Mouse (Mus musculus) liver, embryonic 14 days (tissue): ENCODE results near the gene Slc6a17. TPM values are rescaled to one million over a fixed set of nuclear protein-coding genes. Genes with fewer than 3 reads are reported as not detected.

Experiments
- polyA plus RNA-seq: library from polyadenylated mRNA; depleted of rRNA; stranded (reverse); fragments of >200 nt; gene quantifications from 2 replicates; pipeline ENCODE4 v1.2.3, GENCODE M21; 2012; rRNA removed

Gene Slc6a17
- polyA plus RNA-seq, result 0.08 and 0.17 TPM in 2 replicates

GRCm38 (mm10) chr3:107517631-107518108 is at the start of gene Slc6a17:
Gene Slc6a17, minus strand, starts transcription at chr3:107518018.

DNA sequence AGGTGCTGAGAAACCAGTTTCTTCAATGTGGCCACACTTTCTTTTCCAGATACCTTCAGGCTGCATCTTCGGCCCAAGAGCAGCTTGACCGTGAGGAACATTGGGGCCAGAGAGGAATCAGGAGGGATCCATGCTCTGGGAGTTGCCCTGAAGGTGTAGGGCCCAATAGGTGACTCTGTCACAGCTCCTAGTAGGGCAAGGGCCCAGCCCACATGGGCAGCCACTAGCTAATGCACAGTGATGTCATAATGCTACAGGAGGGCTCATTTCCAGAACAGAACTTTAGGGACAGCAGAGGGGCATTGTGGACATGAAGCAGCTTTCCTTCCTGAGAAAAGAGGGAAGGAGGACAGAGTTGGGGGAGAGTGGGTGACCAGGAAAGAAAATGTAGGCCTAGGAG is 37.0 kb upstream of the Slc6a17 start, which contains the start of gene Ubl4b:
TSS of gene Ubl4b (minus strand) at position 232 of the 400 bp plus-strand sequence.

DNA sequence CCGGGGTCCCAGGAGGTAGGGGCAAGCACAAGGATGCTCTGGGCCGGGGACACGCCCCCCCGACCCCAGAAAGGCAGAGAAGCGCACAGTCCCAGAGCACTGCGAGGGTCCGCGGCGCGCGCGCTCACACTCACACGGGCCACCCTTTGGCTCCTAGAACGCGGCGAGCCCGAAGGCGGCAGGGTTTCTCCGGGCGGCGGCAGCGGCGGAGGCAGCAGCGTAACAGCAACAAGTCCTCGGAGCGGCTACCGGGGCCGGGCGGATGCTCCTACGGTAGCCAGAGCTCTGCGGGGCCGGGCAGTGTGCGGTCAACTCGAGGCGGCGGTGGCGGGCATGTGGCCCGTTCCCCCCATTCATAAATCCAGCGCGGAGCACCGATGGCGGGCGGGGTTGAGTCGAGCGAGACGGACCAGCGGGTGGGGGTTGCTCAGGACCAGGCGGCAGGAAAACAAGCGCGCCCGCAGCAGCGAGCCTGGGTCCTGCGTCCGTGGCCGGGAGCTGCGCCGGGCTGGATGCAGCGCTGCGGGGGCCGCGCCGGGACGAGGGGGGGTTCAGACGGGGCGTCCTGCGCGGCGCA is 58.5 kb downstream of the Slc6a17 start, which contains the start of gene Kcnc4:
TSS of gene Kcnc4 (minus strand) at position 357 of the 577 bp plus-strand sequence.

Other genes with a start within 250 kb of the Slc6a17 start
- 44.6 and 53.1 TPM in 2 replicates for gene Lamtor5, start 239.2 kb downstream of the Slc6a17 start, polyA plus RNA-seq
- 0.05 and 0.07 TPM in 2 replicates for gene Slc16a4, start 226.8 kb downstream of the Slc6a17 start, polyA plus RNA-seq
- gene Rbm15, start 184.3 kb downstream of the Slc6a17 start, polyA plus RNA-seq, result 4.5 and 5.3 TPM in 2 replicates
- gene Kcnc4, start 58.5 kb downstream of the Slc6a17 start, polyA plus RNA-seq, result 0.02 TPM in 1 of 2 replicates, not detected in the other
- gene Ubl4b, start 37.1 kb upstream of the Slc6a17 start, polyA plus RNA-seq, result not detected in 2 replicates
- 0.02 and 0.07 TPM in 2 replicates for gene Alx3, start 77.0 kb upstream of the Slc6a17 start, polyA plus RNA-seq
- gene Gm10961, start 113.3 kb upstream of the Slc6a17 start, polyA plus RNA-seq, result not detected in 2 replicates
- gene Strip1, start 113.7 kb upstream of the Slc6a17 start, polyA plus RNA-seq, result 9.0 and 10.2 TPM in 2 replicates
- gene Ahcyl1, start 178.5 kb upstream of the Slc6a17 start, polyA plus RNA-seq, result 30.5 and 33.6 TPM in 2 replicates
- gene Csf1, start 242.5 kb upstream of the Slc6a17 start, polyA plus RNA-seq, result 4.5 and 4.7 TPM in 2 replicates